Mouse (Mus musculus) neural tube, embryonic 15.5 days (tissue): ENCODE results near the gene Tulp4. TPM values are rescaled to one million over a fixed set of nuclear protein-coding genes. Genes with fewer than 3 reads are reported as not detected.

Experiments
- ATAC-seq: fragments of 200-750 bp; cut with Nextera tagmentation; 2 replicates; pipeline ENCODE4 v1.8.0; 2017; ENCODE audit warnings: mild to moderate bottlenecking, moderate TSS enrichment, moderate library complexity; ENCODE audit not compliant: low FRiP score
- H3K27ac ChIP-seq: fragments of 300-500 bp; sonication (generic); replicated peaks from 2 replicates; pipeline ENCODE4 v1.5.1; 2015; ENCODE audit warnings: mild to moderate bottlenecking, inconsistent platforms
- H3K27me3 ChIP-seq: fragments of 300-500 bp; sonication (generic); replicated peaks from 2 replicates; pipeline ENCODE4 v1.6.1; 2015; ENCODE audit warnings: inconsistent platforms
- H3K36me3 ChIP-seq: fragments of 300-500 bp; sonication (generic); 2 replicates; pipeline ENCODE4 v1.6.1; 2015; ENCODE audit warnings: inconsistent platforms
- H3K4me1 ChIP-seq: fragments of 300-500 bp; sonication (generic); 2 replicates; pipeline ENCODE4 v1.6.1; 2015; ENCODE audit warnings: inconsistent platforms
- H3K4me2 ChIP-seq: fragments of 300-500 bp; sonication (generic); 2 replicates; pipeline ENCODE4 v1.6.1; 2015; ENCODE audit warnings: inconsistent platforms, mild to moderate bottlenecking, moderate library complexity
- H3K4me3 ChIP-seq: fragments of 300-500 bp; sonication (generic); replicated peaks from 2 replicates; pipeline ENCODE4 v1.5.1; 2015; ENCODE audit warnings: mild to moderate bottlenecking, inconsistent platforms
- H3K9ac ChIP-seq: fragments of 300-500 bp; sonication (generic); replicated peaks from 2 replicates; pipeline ENCODE4 v1.6.1; 2015; ENCODE audit warnings: mild to moderate bottlenecking, inconsistent platforms
- H3K9me3 ChIP-seq: fragments of 300-500 bp; sonication (generic); replicated peaks from 2 replicates; pipeline ENCODE4 v1.6.1; 2016; ENCODE audit warnings: inconsistent platforms
- WGBS: fragments of 180-500 bp; shearing (Covaris S2); methylation state at CpG from one replicate; pipeline ENCODE4 v1.1.7; 2015; ENCODE audit warnings: mixed read lengths; 5-methylcytosine and 5-hydroxymethylcytosine counted together
- polyA plus RNA-seq: library from polyadenylated mRNA; unstranded; fragments of >200 nt; fragmentation: Nextera tagmentation; extraction: Ambion mirVana; gene quantifications from 2 replicates; pipeline ENCODE4 v1.2.1, GENCODE M21; 2015

Tulp4 gene
- polyA plus RNA-seq = 116 and 122 TPM in 2 replicates

- whole genome bisulfite sequencing = under 1% methylated on average over 34 of the region's 76 CpGs
- Histone ChIP-seq H3K36me3 (no peaks in the 10 kb centered on the region), H3K9ac (peak within 1 kb of the TSS; percentile 99), H3K27ac (peak within 1 kb of the TSS; percentile 98), H3K4me2 (peak within 1 kb of the TSS; percentile 71), H3K27me3 (no peaks in the 10 kb centered on the region), H3K4me3 (peak within 1 kb of the TSS; percentile 95), H3K9me3 (no peaks in the 10 kb centered on the region), H3K4me1 (peaks cover 43% of the 10 kb centered on the region)
- peak; percentile 98 for ATAC-seq
Observed at GRCm38 (mm10) chr17:6106361-6107014, at the start of gene Tulp4. TSS of gene Tulp4 (plus strand) at chr17:6106437.

- no peaks in the 10 kb centered on the region for H3K27me3 ChIP-seq
- no peaks in the 10 kb centered on the region for H3K9me3 ChIP-seq
- H3K4me3 ChIP-seq = no peak overlapping the region
- whole genome bisulfite sequencing = 88% methylated on average over 8 of the region's 8 CpGs
- no peak overlapping the region for H3K9ac ChIP-seq
- H3K36me3 ChIP-seq = peaks cover 64% of the 10 kb centered on the region
- no peak overlapping the region for H3K27ac ChIP-seq
- H3K4me1 ChIP-seq = no peaks in the 10 kb centered on the region
- no peak overlapping the region for H3K4me2 ChIP-seq
- ATAC-seq = no peak
Observed at GRCm38 (mm10) chr17:6062793-6063192, 43.4 kb upstream of the Tulp4 start.

GRCm38 (mm10) chr17:6063532-6063931 is 42.7 kb upstream of the Tulp4 start:
- Histone ChIP-seq H3K9me3 (no peaks in the 10 kb centered on the region), H3K4me1 (no peaks in the 10 kb centered on the region), H3K27ac (no peak overlapping the region), H3K36me3 (peaks cover 64% of the 10 kb centered on the region), H3K9ac (no peak overlapping the region), H3K4me3 (no peak overlapping the region), H3K4me2 (no peak overlapping the region), H3K27me3 (no peaks in the 10 kb centered on the region)
- WGBS = 94% methylated on average over 5 of the region's 5 CpGs
- no peak for ATAC-seq

- Histone ChIP-seq H3K27ac (no peak overlapping the region), H3K36me3 (peaks cover 80% of the 10 kb centered on the region), H3K4me3 (no peak overlapping the region), H3K4me2 (no peak overlapping the region), H3K27me3 (no peaks in the 10 kb centered on the region), H3K4me1 (no peaks in the 10 kb centered on the region), H3K9me3 (no peaks in the 10 kb centered on the region), H3K9ac (no peak overlapping the region)
- WGBS = 87% methylated on average over 2 of the region's 2 CpGs
- no peak for ATAC-seq
Observed at GRCm38 (mm10) chr17:6066021-6066420, 40.2 kb upstream of the Tulp4 start.

GRCm38 (mm10) chr17:6067613-6068012 is 38.6 kb upstream of the Tulp4 start:
- no peak for ATAC-seq
- no peak overlapping the region for H3K27ac ChIP-seq
- H3K4me1 ChIP-seq = no peaks in the 10 kb centered on the region
- H3K36me3 ChIP-seq = peaks cover 85% of the 10 kb centered on the region
- H3K9me3 ChIP-seq = no peaks in the 10 kb centered on the region
- H3K9ac ChIP-seq = no peak overlapping the region
- H3K4me3 ChIP-seq = no peak overlapping the region
- H3K4me2 ChIP-seq = no peak overlapping the region
- WGBS = 95% methylated on average over 7 of the region's 7 CpGs
- H3K27me3 ChIP-seq = no peaks in the 10 kb centered on the region

GRCm38 (mm10) chr17:6069866-6070265 is 36.4 kb upstream of the Tulp4 start:
- Histone ChIP-seq H3K36me3 (peaks cover 77% of the 10 kb centered on the region), H3K4me2 (no peak overlapping the region), H3K27me3 (no peaks in the 10 kb centered on the region), H3K9me3 (no peaks in the 10 kb centered on the region), H3K4me3 (no peak overlapping the region), H3K4me1 (no peaks in the 10 kb centered on the region), H3K27ac (no peak overlapping the region), H3K9ac (no peak overlapping the region)
- ATAC-seq = no peak
- 93% methylated on average over 6 of the region's 6 CpGs for WGBS

- Histone ChIP-seq H3K27me3 (no peaks in the 10 kb centered on the region), H3K4me2 (no peak overlapping the region), H3K9me3 (no peaks in the 10 kb centered on the region), H3K4me3 (no peak overlapping the region), H3K9ac (no peak overlapping the region), H3K4me1 (peaks cover 8% of the 10 kb centered on the region), H3K27ac (no peak overlapping the region), H3K36me3 (peaks cover 48% of the 10 kb centered on the region)
- 18% methylated on average over 7 of the region's 7 CpGs for WGBS
- no peak for ATAC-seq
Observed at GRCm38 (mm10) chr17:6073405-6073804, 32.8 kb upstream of the Tulp4 start.

- no peaks in the 10 kb centered on the region for H3K9me3 ChIP-seq
- H3K36me3 ChIP-seq = peaks cover 17% of the 10 kb centered on the region
- under 1% methylated on average over 69 of the region's 70 CpGs for WGBS
- H3K9ac ChIP-seq = peak within 1 kb of the TSS; percentile 88
- peak; percentile 95 for ATAC-seq
- H3K4me2 ChIP-seq = peak within 1 kb of the TSS; percentile 71
- peak within 1 kb of the TSS; percentile 91 for H3K27ac ChIP-seq
- H3K27me3 ChIP-seq = no peaks in the 10 kb centered on the region
- H3K4me1 ChIP-seq = peaks cover 31% of the 10 kb centered on the region
- peak within 1 kb of the TSS; percentile 93 for H3K4me3 ChIP-seq
Observed at GRCm38 (mm10) chr17:6079287-6080122, 26.7 kb upstream of the Tulp4 start, which contains the start of the genes Serac1 and Gtf2h5. TSS of gene Serac1 (minus strand) at chr17:6079741. TSS of gene Gtf2h5 (plus strand) at chr17:6079786.

- Histone ChIP-seq H3K27ac (no peak overlapping the region), H3K4me1 (peaks cover 23% of the 10 kb centered on the region), H3K27me3 (no peaks in the 10 kb centered on the region), H3K36me3 (peaks cover 29% of the 10 kb centered on the region), H3K4me3 (no peak overlapping the region), H3K4me2 (no peak overlapping the region), H3K9ac (no peak overlapping the region), H3K9me3 (no peaks in the 10 kb centered on the region)
- no peak for ATAC-seq
- 95% methylated on average over 5 of the region's 5 CpGs for WGBS
Observed at GRCm38 (mm10) chr17:6083323-6083890, 22.8 kb upstream of the Tulp4 start.

DNA sequence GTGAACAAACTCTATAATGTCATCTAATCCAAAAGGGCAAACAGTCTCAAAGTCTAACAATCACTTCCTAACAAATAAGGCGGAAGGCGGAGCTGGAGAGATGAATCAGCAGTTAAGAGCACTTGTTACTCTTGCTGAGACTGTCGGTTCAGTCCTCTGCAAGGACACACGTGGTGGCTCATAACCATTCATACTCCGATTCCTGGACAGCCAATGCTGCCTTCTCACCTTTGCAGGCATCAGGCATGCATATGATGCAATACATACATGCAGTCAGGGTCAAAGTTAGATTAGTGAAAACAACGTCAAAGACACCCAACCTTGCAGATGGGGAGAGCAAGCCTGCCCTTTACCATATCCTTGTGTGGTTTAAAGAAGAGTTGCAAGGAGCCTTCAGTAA is 14.6 kb upstream of the Tulp4 start:
- H3K4me1 ChIP-seq = no peaks in the 10 kb centered on the region
- no peak overlapping the region for H3K9ac ChIP-seq
- no peak overlapping the region for H3K27ac ChIP-seq
- 91% methylated on average over 6 of the region's 6 CpGs for WGBS
- H3K9me3 ChIP-seq = no peaks in the 10 kb centered on the region
- H3K4me3 ChIP-seq = no peak overlapping the region
- no peaks in the 10 kb centered on the region for H3K27me3 ChIP-seq
- H3K4me2 ChIP-seq = no peak overlapping the region
- no peak for ATAC-seq
- H3K36me3 ChIP-seq = peaks cover 12% of the 10 kb centered on the region

GRCm38 (mm10) chr17:6095579-6095978 is 10.7 kb upstream of the Tulp4 start:
- Histone ChIP-seq H3K27me3 (no peaks in the 10 kb centered on the region), H3K36me3 (0 out of 2 replicates have a peak, but pooled peaks cover 6% of the 10 kb centered on the region), H3K9ac (no peak overlapping the region), H3K4me1 (no peaks in the 10 kb centered on the region), H3K27ac (no peak overlapping the region), H3K4me2 (no peak overlapping the region), H3K9me3 (no peaks in the 10 kb centered on the region), H3K4me3 (no peak overlapping the region)
- ATAC-seq = no peak
